Mouse (Mus musculus) ES-CJ7 (cell line): Measurements from ENCODE around the gene Rdh9.

ENCODE experiments used
- DNase-seq: peaks from one replicate; pipeline ENCODE4 v3.0.0; 2011; ENCODE audit warnings: low read depth, low spot score

The Rdh9 gene

GRCm38 (mm10) chr10:127776011-127776410 is at the start of gene Rdh9:
Rdh9 (plus strand) TSS chr10:127776386.
- no peak for DNase-seq

DNA sequence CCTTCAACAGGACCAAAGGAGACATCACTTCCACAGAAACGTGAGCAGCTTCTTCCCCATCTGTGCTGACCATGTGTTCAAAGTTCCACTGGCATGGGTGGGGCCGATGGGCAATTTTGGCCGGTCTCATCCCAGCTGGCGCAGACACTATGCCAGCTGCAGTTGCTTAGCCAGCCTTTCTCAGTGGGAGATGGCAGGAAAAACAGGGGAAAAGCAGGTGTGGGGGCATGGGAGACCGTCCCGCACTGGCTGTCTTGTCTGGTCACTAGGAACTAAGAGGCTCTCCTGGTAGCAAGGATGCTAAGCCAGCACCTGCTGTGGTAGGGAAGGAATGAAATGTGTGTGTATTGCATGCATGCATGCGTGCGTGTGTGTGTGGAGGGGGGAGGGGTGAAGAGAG is 47.7 kb upstream of the Rdh9 start:
- DNase-seq, result no peak

GRCm38 (mm10) chr10:127730285-127730932 is 45.8 kb upstream of the Rdh9 start:
- no peak for DNase-seq

DNA sequence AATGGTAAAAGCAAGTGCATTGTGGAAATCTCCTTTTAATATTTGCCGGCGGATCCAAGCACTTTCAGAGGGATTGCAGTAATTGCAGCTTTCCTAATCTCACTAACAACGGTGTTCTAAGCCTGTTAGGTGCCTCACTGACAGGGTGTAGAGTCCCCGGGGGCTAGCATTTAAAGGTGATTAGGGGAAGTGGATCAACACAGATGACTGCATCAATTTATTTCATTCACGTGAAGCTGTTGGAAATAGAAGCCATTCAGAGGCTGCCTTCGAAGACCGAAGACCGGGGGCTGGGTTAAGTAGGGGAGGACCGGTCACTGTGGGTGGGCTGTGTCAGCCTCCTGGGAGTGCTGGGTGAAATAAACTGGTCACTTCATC is 45.3 kb upstream of the Rdh9 start:
- DNase-seq, result no peak

GRCm38 (mm10) chr10:127731397-127731796 is 44.8 kb upstream of the Rdh9 start:
- DNase-seq, result no peak

DNA sequence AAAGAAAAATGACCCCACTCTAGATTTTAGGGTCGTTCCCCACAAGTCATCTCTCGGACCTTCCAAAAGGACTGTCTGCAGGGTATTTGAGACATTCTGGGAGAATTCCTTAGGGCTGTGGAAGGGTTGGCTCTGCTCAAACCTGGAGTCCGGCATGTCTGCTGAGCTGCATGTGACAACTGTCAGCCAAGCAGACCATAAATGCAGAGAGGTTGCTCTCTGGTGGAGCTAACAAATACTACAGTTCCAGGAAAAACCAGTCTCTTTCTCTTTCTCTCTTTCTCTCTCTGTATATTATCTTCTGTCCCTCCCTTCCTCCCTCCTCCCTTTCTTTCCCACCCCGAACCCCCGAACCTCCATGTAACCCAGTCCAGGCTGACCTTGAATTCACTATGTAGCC is 41.8 kb upstream of the Rdh9 start:
- DNase-seq, result peak; percentile 58

DNA sequence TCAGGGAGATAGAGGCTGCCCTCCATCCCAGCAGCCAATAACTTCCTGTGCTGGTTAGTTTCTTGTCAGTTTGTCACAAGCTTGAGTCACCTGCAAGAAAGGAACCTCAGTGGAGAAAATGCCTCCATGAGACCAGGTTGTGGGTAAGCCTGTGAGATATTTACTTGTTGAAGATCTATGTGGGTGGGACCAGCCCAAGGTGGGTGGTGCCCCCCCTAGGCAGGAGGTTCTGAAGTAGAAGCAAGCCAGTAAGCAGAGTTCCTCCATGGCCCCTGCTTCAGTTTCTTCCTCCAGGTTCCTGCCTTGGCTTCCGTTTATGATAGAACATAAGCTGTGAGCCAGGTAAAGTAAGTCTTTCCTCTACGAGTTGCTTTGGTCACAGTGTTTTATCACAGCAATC is 39.9 kb upstream of the Rdh9 start:
- DNase-seq, result no peak

DNA sequence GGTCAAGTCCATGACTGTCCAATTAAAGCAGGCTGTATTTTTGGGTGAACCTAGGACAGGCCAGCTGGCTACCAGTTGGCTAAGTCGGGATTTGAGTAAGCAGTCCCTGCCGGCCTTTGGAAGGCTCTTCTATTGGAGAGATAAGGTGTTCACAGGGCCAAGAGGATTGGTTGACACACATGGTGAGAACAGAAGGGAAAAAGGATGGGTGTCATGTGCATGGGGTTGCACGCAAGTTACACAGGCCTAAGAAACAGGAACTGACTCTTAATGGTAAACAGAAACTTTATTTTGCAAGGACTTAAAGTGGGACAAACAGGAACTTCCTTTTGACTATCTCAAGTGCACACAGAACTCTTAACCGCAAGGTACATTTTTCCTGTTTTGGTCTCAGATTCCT is 39.3 kb upstream of the Rdh9 start:
- DNase-seq, result no peak

GRCm38 (mm10) chr10:127737552-127737951 is 38.6 kb upstream of the Rdh9 start:
- no peak for DNase-seq

GRCm38 (mm10) chr10:127738151-127738882 is 37.9 kb upstream of the Rdh9 start:
- peak; percentile 65 for DNase-seq

DNA sequence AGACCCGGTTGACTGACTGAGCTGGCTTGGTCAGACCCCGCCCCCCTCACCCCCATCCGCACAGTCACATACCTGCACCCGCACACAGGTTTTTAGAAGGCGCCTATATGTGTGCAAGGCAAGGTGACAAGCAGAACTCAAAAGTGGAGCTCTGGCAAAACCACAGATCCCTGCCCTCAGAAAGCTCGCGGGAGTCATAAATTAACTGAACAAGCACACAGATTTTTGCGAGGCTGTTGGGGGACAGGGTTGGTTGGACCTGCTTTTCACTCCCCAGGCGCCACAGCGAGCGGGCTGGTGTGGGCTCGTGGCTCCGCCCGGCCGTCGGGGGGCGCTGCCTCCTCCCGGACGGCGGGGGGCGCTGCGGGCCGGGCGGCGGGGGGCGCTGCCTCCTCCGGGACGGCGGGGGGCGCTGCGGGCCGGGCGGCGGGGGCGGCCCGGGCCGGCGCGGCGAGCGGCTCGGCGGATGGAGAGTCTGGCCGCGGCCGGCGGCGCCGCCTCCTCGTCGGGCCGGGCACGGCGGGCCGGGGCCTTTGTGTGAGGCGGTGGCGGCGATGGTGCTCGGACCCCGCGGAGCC is 37.0 kb upstream of the Rdh9 start, which contains the start of gene Zbtb39:
Gene Zbtb39, plus strand, starts transcription at position 456 of the 578 bp plus-strand sequence.
- peak; percentile 70 for DNase-seq

DNA sequence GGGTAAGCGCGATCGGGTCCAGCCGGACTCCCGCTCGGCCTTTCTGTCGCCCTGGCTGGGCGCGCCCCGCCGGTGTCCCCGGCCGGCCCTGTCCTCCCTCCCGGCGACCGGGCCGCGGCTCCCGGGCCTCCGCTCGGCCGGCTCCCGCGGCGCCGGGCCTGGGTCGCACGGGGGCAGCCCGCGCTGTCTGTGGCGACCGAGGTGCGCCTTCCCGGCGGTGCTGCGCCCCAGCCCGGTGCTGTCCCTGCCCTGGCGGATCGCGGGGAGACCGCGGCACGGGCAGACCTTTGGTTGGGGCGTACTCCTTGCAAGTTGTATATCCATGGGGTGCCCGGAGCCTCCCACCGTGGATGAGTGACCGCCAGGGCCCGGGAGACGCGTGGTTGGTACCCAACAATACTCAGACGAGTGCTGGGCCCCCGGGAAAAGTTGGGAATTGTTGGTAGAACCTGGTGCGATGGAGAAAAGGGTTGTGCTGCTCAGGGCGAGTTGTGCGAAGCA is 36.5 kb upstream of the Rdh9 start:
- DNase-seq, result no peak

DNA sequence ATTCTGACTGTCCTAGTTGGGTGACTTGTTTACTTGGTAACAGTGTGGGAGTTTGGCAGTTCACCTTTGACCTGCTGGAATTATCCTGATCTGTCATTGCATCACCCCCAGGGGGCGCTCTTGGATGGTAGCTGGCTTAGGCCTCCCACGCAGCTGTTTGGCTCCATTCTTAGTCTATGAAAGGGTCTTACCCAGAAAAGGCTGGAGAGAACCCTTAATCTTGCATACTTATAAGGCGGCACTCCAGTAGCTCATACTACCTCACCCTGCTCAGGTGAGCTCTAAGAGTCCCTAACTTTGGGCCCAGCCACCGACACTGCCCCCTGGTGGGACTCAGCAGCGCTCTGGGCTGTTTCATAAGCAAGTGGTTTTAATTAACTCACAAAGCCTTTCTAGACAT is 31.5 kb upstream of the Rdh9 start:
- peak; percentile 68 for DNase-seq

DNA sequence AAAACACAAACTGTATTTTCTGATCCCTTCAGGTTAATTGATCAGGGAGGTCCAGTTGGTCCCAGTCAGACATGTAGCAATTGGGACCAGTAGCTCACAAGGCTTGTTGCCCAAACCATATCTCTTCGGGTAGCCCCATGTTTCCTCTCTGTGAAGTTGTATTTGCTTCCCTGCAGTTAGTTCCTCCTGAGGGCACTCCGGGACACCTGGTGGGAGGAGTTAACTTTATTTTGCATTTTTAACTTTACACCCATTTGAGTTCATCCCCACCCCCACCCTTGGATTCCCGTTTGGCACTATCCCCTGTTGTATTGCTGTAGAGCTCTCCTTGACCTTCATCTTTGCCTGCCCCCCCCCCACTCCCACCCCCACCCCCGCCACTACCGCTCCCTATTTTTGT is 30.3 kb upstream of the Rdh9 start:
- peak; percentile 71 for DNase-seq

- DNase-seq, result peak; percentile 74
Measured at GRCm38 (mm10) chr10:127747254-127747653, 28.9 kb upstream of the Rdh9 start.

DNA sequence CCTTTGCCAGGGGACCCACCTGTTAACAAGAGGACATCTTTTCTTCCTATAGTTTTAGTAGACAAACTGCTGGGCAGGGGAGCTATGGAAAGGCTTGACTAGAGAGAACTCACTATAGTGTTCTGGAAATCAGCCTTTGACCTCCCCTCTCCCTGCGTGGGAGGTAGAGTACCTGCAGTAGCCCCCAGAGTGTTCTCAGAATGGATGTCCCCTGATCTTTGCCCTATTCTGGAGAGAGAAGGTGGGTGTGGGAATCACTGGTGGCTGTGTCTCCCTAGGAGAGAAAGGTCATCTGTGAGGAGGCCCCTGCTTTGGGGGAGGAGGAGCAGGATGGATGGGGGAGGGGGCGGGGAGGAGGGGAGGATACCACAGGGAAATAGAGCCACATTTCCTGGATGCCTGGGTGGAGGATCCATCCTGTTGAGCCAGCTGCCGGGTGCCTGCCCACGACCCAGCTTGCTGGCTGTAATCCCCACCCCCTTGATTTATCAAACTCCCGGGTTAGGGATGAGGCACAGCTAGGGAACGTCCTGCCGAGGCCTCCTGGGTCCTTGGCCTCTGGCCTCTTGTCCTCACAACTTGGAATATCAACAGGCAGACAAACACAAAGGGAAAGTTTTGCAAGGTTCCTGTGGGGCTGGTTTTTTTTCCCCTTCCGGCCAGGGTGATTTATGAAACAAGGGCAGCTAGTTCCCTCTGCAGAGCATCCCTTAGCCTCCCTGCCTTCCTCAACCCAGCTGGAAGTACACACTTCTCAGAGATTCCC is 27.2 kb upstream of the Rdh9 start:
- DNase-seq, result peak; percentile 72

DNA sequence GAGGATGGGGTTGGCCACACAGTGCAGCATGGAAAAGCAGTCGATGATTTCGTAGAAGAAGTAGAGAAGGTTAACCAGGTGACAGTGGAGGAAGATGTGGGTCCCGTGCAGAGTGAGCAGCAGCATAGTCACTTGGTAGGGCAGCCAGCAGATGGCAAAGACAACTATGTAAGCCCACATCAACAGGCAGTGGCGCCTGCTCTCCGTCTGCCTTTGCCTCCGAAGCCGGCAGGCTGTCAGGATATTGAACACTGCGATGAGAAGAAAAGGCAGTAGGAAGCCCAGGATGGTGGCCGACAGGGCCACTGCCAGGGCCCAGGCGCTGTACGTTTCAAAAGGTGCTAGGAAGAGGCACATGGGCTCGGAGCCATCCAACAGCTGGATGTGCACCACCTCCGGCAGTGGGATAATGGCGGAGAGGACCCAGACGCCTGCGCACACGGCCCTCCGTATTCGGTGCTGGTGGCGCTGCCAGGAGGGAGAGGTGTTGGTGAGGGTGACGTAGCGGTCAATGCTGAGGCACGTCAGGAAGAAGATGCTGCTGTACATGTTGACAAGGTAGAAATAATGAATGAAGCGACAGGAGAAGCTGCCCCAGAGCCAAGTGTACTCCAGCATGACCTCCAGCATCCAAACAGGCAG is 25.9 kb upstream of the Rdh9 start:
- no peak for DNase-seq

DNA sequence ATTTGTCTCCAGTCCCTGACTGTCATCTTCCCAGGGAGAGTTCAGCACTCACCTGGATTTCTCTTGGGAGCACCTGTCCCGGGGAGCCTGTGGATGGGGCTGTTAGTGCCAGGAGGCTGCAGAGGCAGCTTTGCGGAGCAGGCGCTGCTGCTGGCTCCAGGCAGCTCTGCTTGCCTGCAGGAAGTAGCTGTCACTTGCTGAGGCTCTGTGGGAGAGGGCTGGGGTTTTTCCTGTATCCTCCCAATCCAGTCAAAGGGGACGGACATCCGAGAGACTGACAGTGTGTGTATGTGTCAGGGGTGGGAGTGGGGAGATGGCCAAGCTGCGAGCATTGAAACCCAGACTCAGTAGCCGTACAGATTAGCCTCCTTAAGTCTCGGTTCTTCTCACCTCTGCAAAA is 24.6 kb upstream of the Rdh9 start, which contains the start of gene Gpr182:
Gene Gpr182, minus strand, starts transcription at position 185 of the 400 bp plus-strand sequence.
- DNase-seq, result no peak

DNA sequence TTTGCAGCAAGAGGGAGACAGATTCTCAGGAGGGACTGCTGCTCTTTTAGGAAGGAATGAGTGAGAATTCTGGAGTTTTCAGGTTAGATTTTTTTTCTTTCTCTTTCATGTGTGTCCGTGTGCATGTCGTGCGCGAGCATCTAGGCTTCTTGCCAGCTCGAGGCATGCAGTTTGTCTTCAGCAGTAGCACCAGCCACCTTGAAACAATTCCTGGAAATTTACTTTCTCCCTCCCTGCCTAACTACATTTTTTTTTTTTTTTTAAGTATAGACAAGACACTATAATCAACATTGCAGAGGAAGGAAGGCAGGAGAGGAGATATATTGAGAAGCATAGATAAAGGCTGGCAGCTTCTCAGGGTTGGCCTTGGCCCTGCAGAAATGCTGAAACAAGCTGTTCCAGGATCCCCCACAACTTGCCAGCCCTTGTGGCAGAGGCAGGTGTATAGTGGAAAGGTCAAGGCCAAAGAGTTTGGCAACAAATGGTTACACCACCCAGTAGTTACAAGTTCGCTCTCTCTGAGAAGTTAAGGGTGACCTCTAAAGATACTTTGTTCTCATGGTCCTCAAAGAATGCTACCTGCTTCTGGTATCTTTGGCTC is 21.5 kb upstream of the Rdh9 start:
- DNase-seq, result no peak

DNA sequence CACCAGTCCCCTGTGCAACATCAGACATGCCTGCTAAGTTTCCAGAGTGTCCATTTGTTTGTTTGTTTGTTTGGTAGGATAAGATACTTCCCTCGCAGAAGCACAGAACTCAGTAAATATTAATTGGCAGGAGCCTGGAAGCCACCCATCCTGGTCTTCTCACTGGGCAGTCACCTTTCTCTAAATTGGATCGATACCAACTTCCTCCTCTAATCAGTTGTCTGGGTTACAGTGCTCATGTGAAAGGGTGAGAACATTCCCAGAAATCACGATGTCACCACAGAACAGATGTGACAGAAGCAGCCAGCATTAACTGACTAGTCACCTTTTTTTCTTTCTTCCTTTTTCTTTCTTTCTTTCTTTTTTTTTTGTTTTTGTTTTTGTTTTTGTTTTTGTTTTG is 20.9 kb upstream of the Rdh9 start:
- no peak for DNase-seq
